Mouse (Mus musculus): Measurements from ENCODE around the gene Snx21. TPM values are rescaled to one million over a fixed set of nuclear protein-coding genes. Genes with fewer than 3 reads are reported as not detected.

The Snx21 gene
- polyA plus RNA-seq, 1 experiment from 2014 or later = 44.8 TPM

GRCm38 (mm10) chr2:164757841-164758240 lies 27.8 kb upstream of the Snx21 start:
- ATAC-seq (ENCODE audit: low FRiP score, low read depth) = no peak
- Histone ChIP-seq H3K9ac (no peak overlapping the region), H3K4me2 (no peak overlapping the region), H3K4me3 (no peak overlapping the region), H3K27me3 (no peaks in the 10 kb centered on the region), H3K4me1 (replicated peaks) (no peaks in the 10 kb centered on the region), H3K9me3 (no peaks in the 10 kb centered on the region), H3K36me3 (peaks cover 91% of the 10 kb centered on the region), H3K27ac (replicated peaks) (no peak overlapping the region)
- WGBS = 93% methylated on average over 11 of the region's 11 CpGs

GRCm38 (mm10) chr2:164758692-164759091 lies 26.9 kb upstream of the Snx21 start:
- Histone ChIP-seq H3K9me3 (no peaks in the 10 kb centered on the region), H3K27ac (replicated peaks) (no peak overlapping the region), H3K27me3 (no peaks in the 10 kb centered on the region), H3K36me3 (peaks cover 92% of the 10 kb centered on the region), H3K4me1 (replicated peaks) (no peaks in the 10 kb centered on the region), H3K4me2 (no peak overlapping the region), H3K4me3 (no peak overlapping the region), H3K9ac (no peak overlapping the region)
- ATAC-seq (ENCODE audit: low FRiP score, low read depth) = no peak
- WGBS = 80% methylated on average over 1 of the region's 1 CpGs

GRCm38 (mm10) chr2:164760059-164760833 lies 25.4 kb upstream of the Snx21 start:
- H3K27ac ChIP-seq (replicated peaks) = no peak overlapping the region
- H3K9me3 ChIP-seq = no peaks in the 10 kb centered on the region
- H3K27me3 ChIP-seq = no peaks in the 10 kb centered on the region
- H3K4me2 ChIP-seq = no peak overlapping the region
- WGBS = 91% methylated on average over 4 of the region's 4 CpGs
- no peaks in the 10 kb centered on the region for H3K4me1 ChIP-seq (replicated peaks)
- no peak overlapping the region for H3K4me3 ChIP-seq
- ATAC-seq (ENCODE audit: low FRiP score, low read depth) = no peak
- H3K36me3 ChIP-seq = peaks cover 81% of the 10 kb centered on the region
- H3K9ac ChIP-seq = no peak overlapping the region

GRCm38 (mm10) chr2:164761502-164761901 lies 24.1 kb upstream of the Snx21 start:
- H3K9ac ChIP-seq = no peak overlapping the region
- H3K9me3 ChIP-seq = no peaks in the 10 kb centered on the region
- H3K4me2 ChIP-seq = no peak overlapping the region
- no peak overlapping the region for H3K4me3 ChIP-seq
- no peak for ATAC-seq (ENCODE audit: low FRiP score, low read depth)
- H3K27me3 ChIP-seq = no peaks in the 10 kb centered on the region
- H3K27ac ChIP-seq (replicated peaks) = no peak overlapping the region
- no peaks in the 10 kb centered on the region for H3K4me1 ChIP-seq (replicated peaks)
- peaks cover 83% of the 10 kb centered on the region for H3K36me3 ChIP-seq
- 90% methylated on average over 2 of the region's 2 CpGs for WGBS

GRCm38 (mm10) chr2:164761971-164762370 lies 23.7 kb upstream of the Snx21 start:
- Histone ChIP-seq H3K27me3 (no peaks in the 10 kb centered on the region), H3K9me3 (no peaks in the 10 kb centered on the region), H3K4me3 (no peak overlapping the region), H3K27ac (replicated peaks) (no peak overlapping the region), H3K36me3 (peaks cover 81% of the 10 kb centered on the region), H3K9ac (no peak overlapping the region), H3K4me1 (replicated peaks) (no peaks in the 10 kb centered on the region), H3K4me2 (no peak overlapping the region)
- no peak for ATAC-seq (ENCODE audit: low FRiP score, low read depth)
- 95% methylated on average over 4 of the region's 4 CpGs for WGBS

- H3K4me2 ChIP-seq = no peak overlapping the region
- H3K27me3 ChIP-seq = no peaks in the 10 kb centered on the region
- ATAC-seq (ENCODE audit: low FRiP score, low read depth) = no peak
- WGBS = 90% methylated on average over 7 of the region's 7 CpGs
- H3K9me3 ChIP-seq = no peaks in the 10 kb centered on the region
- no peak overlapping the region for H3K9ac ChIP-seq
- H3K36me3 ChIP-seq = peaks cover 81% of the 10 kb centered on the region
- H3K4me3 ChIP-seq = no peak overlapping the region
- H3K27ac ChIP-seq (replicated peaks) = no peak overlapping the region
- H3K4me1 ChIP-seq (replicated peaks) = no peaks in the 10 kb centered on the region
Observed at GRCm38 (mm10) chr2:164762593-164762992, 23.0 kb upstream of the Snx21 start.

- Histone ChIP-seq H3K9ac (no peak overlapping the region), H3K27me3 (no peaks in the 10 kb centered on the region), H3K9me3 (no peaks in the 10 kb centered on the region), H3K27ac (replicated peaks) (no peak overlapping the region), H3K4me3 (no peak overlapping the region), H3K36me3 (peaks cover 54% of the 10 kb centered on the region), H3K4me1 (replicated peaks) (peaks cover 10% of the 10 kb centered on the region), H3K4me2 (no peak overlapping the region)
- ATAC-seq (ENCODE audit: low FRiP score, low read depth) = no peak
- 75% methylated on average over 3 of the region's 3 CpGs for WGBS
Observed at GRCm38 (mm10) chr2:164765841-164766240, 19.8 kb upstream of the Snx21 start.

- Histone ChIP-seq H3K36me3 (peaks cover 34% of the 10 kb centered on the region), H3K4me1 (replicated peaks) (peaks cover 10% of the 10 kb centered on the region), H3K4me3 (no peak overlapping the region), H3K9ac (no peak overlapping the region), H3K27me3 (no peaks in the 10 kb centered on the region), H3K27ac (replicated peaks) (no peak overlapping the region), H3K9me3 (no peaks in the 10 kb centered on the region), H3K4me2 (no peak overlapping the region)
- ATAC-seq (ENCODE audit: low FRiP score, low read depth) = no peak
- WGBS = 94% methylated on average over 15 of the region's 15 CpGs
Observed at GRCm38 (mm10) chr2:164767812-164768540, 17.6 kb upstream of the Snx21 start.

GRCm38 (mm10) chr2:164769258-164770037 lies 16.2 kb upstream of the Snx21 start, which contains the start of gene Ube2c:
TSS of gene Ube2c (plus strand) at chr2:164769898.
- Histone ChIP-seq H3K27me3 (no peaks in the 10 kb centered on the region), H3K4me1 (replicated peaks) (peaks cover 10% of the 10 kb centered on the region), H3K9ac (peak within 1 kb of the TSS; percentile 51), H3K9me3 (no peaks in the 10 kb centered on the region), H3K4me3 (peak within 1 kb of the TSS; percentile 74), H3K36me3 (peaks cover 28% of the 10 kb centered on the region), H3K4me2 (peak within 1 kb of the TSS; percentile 97), H3K27ac (replicated peaks) (peak within 1 kb of the TSS; percentile 38; the same call in 1 of the 2 replicates)
- ATAC-seq (ENCODE audit: low FRiP score, low read depth) = peak; percentile 100
- 3% methylated on average over 53 of the region's 53 CpGs for whole genome bisulfite sequencing

GRCm38 (mm10) chr2:164770279-164770678 lies 15.3 kb upstream of the Snx21 start:
- Histone ChIP-seq H3K27ac (replicated peaks) (no peak overlapping the region), H3K4me3 (peak overlapping the region; percentile 74), H3K4me1 (replicated peaks) (peaks cover 10% of the 10 kb centered on the region), H3K27me3 (no peaks in the 10 kb centered on the region), H3K9me3 (no peaks in the 10 kb centered on the region), H3K4me2 (peak overlapping the region; percentile 97), H3K9ac (peak overlapping the region; percentile 51; the same call in 1 of the 2 replicates), H3K36me3 (peaks cover 23% of the 10 kb centered on the region)
- WGBS = 4% methylated on average over 15 of the region's 15 CpGs
- no peak for ATAC-seq (ENCODE audit: low FRiP score, low read depth)

GRCm38 (mm10) chr2:164771123-164771522 lies 14.5 kb upstream of the Snx21 start:
- 83% methylated on average over 8 of the region's 8 CpGs for WGBS
- Histone ChIP-seq H3K27me3 (no peaks in the 10 kb centered on the region), H3K9me3 (no peaks in the 10 kb centered on the region), H3K27ac (replicated peaks) (no peak overlapping the region), H3K4me2 (peak overlapping the region; percentile 97), H3K36me3 (peaks cover 16% of the 10 kb centered on the region), H3K4me1 (replicated peaks) (peaks cover 10% of the 10 kb centered on the region), H3K4me3 (peak overlapping the region; percentile 74; the same call in 1 of the 2 replicates), H3K9ac (no peak overlapping the region)
- ATAC-seq (ENCODE audit: low FRiP score, low read depth) = no peak

All from hindbrain, embryonic 15.5 days (tissue).